Mouse (Mus musculus) adrenal gland, adult (tissue): Measurements from ENCODE around the gene AI593442.

Experiments used
- DNase-seq, 2 experiments: peaks; one replicate each; pipeline ENCODE4 v3.0.0; 2022 to 2023; ENCODE audit warnings: low spot score in 1 of 2; ENCODE audit not compliant: inconsistent age in 2 of 2

AI593442 gene

GRCm38 (mm10) chr9:52679362-52679947 is at the start of gene AI593442:
AI593442 (minus strand) TSS chr9:52679780.
- DNase-seq = peak in 1 of 2 experiments; percentile 15

- no peak for DNase-seq
These were observed 49.2 kb upstream of the AI593442 start for GRCm38 (mm10) chr9:52728806-52729205.

- DNase-seq = peak in 1 of 2 experiments; percentile 33
These were observed 43.0 kb upstream of the AI593442 start for GRCm38 (mm10) chr9:52722626-52723025.

- no peak for DNase-seq
These were observed 40.0 kb upstream of the AI593442 start for GRCm38 (mm10) chr9:52719562-52719961.

GRCm38 (mm10) chr9:52680036-52680435 is 456 bp upstream of the AI593442 start:
- DNase-seq = no peak

- DNase-seq = peak in 1 of 2 experiments; percentile 18
These were observed 753 bp downstream of the AI593442 start for GRCm38 (mm10) chr9:52678839-52679215.

- DNase-seq = no peak
These were observed 1.3 kb downstream of the AI593442 start for GRCm38 (mm10) chr9:52678179-52678838.

GRCm38 (mm10) chr9:52676587-52676986 is 3.0 kb downstream of the AI593442 start:
- DNase-seq = peak in 1 of 2 experiments; percentile 51

- no peak for DNase-seq
These were observed 3.6 kb downstream of the AI593442 start for GRCm38 (mm10) chr9:52675937-52676336.

GRCm38 (mm10) chr9:52661422-52661821 is 18.2 kb downstream of the AI593442 start:
- DNase-seq = no peak

- DNase-seq = no peak
These were observed 29.1 kb downstream of the AI593442 start for GRCm38 (mm10) chr9:52650341-52650951.

GRCm38 (mm10) chr9:52645312-52645711 is 34.3 kb downstream of the AI593442 start:
- no peak for DNase-seq

- DNase-seq = no peak
These were observed 35.0 kb downstream of the AI593442 start for GRCm38 (mm10) chr9:52644626-52645025.

GRCm38 (mm10) chr9:52644156-52644555 is 35.4 kb downstream of the AI593442 start:
- no peak for DNase-seq

GRCm38 (mm10) chr9:52635991-52636390 is 43.6 kb downstream of the AI593442 start:
- DNase-seq = no peak

- no peak for DNase-seq
These were observed 55.7 kb downstream of the AI593442 start for GRCm38 (mm10) chr9:52623926-52624325.
